Mouse (Mus musculus): ENCODE measurements around the gene Nsun2. TPM values are rescaled to one million over a fixed set of nuclear protein-coding genes. Genes with fewer than 3 reads are reported as not detected.
"Not testable (repeated sequence)": the region's sequence is repeated elsewhere in the genome, so short reads cannot be mapped to it uniquely, and the experiment has no call there.

Nsun2 gene
- polyA plus RNA-seq, 1 experiment from 2014 or later = 78.5 TPM

- Histone ChIP-seq H3K4me3 (ENCODE audit: low read depth, low read length) (no peak overlapping the region), H3K9ac (ENCODE audit: low read depth, low read length) (no peak overlapping the region), H3K27ac (ENCODE audit: low read depth, low read length) (no peak overlapping the region), H3K27me3 (ENCODE audit: control insufficient read depth, insufficient read depth, low read length) (no peaks in the 10 kb centered on the region), H3K4me2 (no peak overlapping the region), H3K36me3 (ENCODE audit: control insufficient read depth, insufficient read depth, low read length) (peaks cover 46% of the 10 kb centered on the region), H3K9me3 (replicated peaks; ENCODE audit: control insufficient read depth, low read length) (no peaks in the 10 kb centered on the region), H3K4me1 (ENCODE audit: control insufficient read depth, insufficient read depth, low read length) (no peaks in the 10 kb centered on the region)
- ATAC-seq (replicated peaks; ENCODE audit: insufficient number of reproducible peaks, low FRiP score, low TSS enrichment) = no peak
- WGBS (ENCODE audit: insufficient replicate concordance) = 87% methylated on average over 2 of the region's 2 CpGs
Measured at GRCm38 (mm10) chr13:69633988-69634387, 100.4 kb downstream of the Nsun2 start.

GRCm38 (mm10) chr13:69635836-69636235 lies 102.3 kb downstream of the Nsun2 start:
- peaks cover 42% of the 10 kb centered on the region for H3K36me3 ChIP-seq (ENCODE audit: control insufficient read depth, insufficient read depth, low read length)
- ATAC-seq (replicated peaks; ENCODE audit: insufficient number of reproducible peaks, low FRiP score, low TSS enrichment); H3K27me3 ChIP-seq (ENCODE audit: control insufficient read depth, insufficient read depth, low read length); H3K9ac ChIP-seq (ENCODE audit: low read depth, low read length); H3K4me2 ChIP-seq; H3K9me3 ChIP-seq (replicated peaks; ENCODE audit: control insufficient read depth, low read length); H3K4me3 ChIP-seq (ENCODE audit: low read depth, low read length); H3K4me1 ChIP-seq (ENCODE audit: control insufficient read depth, insufficient read depth, low read length); H3K27ac ChIP-seq (ENCODE audit: low read depth, low read length): not testable (repeated sequence)
- 90% methylated on average over 7 of the region's 7 CpGs for WGBS (ENCODE audit: insufficient replicate concordance)

GRCm38 (mm10) chr13:69636375-69636774 lies 102.8 kb downstream of the Nsun2 start:
- H3K9me3 ChIP-seq (replicated peaks; ENCODE audit: control insufficient read depth, low read length) = no peaks in the 10 kb centered on the region
- ATAC-seq (replicated peaks; ENCODE audit: insufficient number of reproducible peaks, low FRiP score, low TSS enrichment) = no peak
- H3K4me2 ChIP-seq = no peak overlapping the region
- WGBS (ENCODE audit: insufficient replicate concordance) = 83% methylated on average over 3 of the region's 3 CpGs
- H3K27me3 ChIP-seq (ENCODE audit: control insufficient read depth, insufficient read depth, low read length) = no peaks in the 10 kb centered on the region
- H3K4me3 ChIP-seq (ENCODE audit: low read depth, low read length) = no peak overlapping the region
- no peak overlapping the region for H3K27ac ChIP-seq (ENCODE audit: low read depth, low read length)
- H3K4me1 ChIP-seq (ENCODE audit: control insufficient read depth, insufficient read depth, low read length) = no peaks in the 10 kb centered on the region
- no peak overlapping the region for H3K9ac ChIP-seq (ENCODE audit: low read depth, low read length)
- peaks cover 38% of the 10 kb centered on the region for H3K36me3 ChIP-seq (ENCODE audit: control insufficient read depth, insufficient read depth, low read length)

DNA sequence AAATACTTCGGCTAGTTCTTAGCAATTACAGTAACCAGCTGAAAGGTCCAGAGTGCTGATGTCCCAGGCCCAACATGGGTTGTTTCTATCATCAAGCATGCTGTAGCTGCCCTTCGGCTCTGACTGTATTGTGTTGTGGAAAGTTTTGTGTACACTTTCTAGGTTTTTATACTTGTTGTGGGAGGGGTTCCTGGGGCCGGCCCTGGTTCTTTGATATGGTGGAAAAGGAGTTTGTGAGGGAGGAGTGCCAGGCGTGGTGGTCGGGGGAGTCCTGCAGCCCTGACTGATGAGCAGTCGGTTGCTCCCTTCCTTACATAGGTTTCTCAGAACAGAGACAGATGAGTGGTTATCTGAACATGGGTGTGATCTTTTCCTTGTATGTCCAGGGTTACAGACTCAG lies 103.3 kb downstream of the Nsun2 start:
- H3K36me3 ChIP-seq (ENCODE audit: control insufficient read depth, insufficient read depth, low read length) = peaks cover 34% of the 10 kb centered on the region

GRCm38 (mm10) chr13:69637657-69638056 lies 104.1 kb downstream of the Nsun2 start:
- Histone ChIP-seq H3K27me3 (ENCODE audit: control insufficient read depth, insufficient read depth, low read length) (no peaks in the 10 kb centered on the region), H3K4me2 (no peak overlapping the region), H3K4me1 (ENCODE audit: control insufficient read depth, insufficient read depth, low read length) (no peaks in the 10 kb centered on the region), H3K9me3 (replicated peaks; ENCODE audit: control insufficient read depth, low read length) (no peaks in the 10 kb centered on the region), H3K4me3 (ENCODE audit: low read depth, low read length) (no peak overlapping the region), H3K9ac (ENCODE audit: low read depth, low read length) (no peak overlapping the region), H3K36me3 (ENCODE audit: control insufficient read depth, insufficient read depth, low read length) (peaks cover 30% of the 10 kb centered on the region), H3K27ac (ENCODE audit: low read depth, low read length) (no peak overlapping the region)
- ATAC-seq (replicated peaks; ENCODE audit: insufficient number of reproducible peaks, low FRiP score, low TSS enrichment) = no peak
- WGBS (ENCODE audit: insufficient replicate concordance) = 90% methylated on average over 9 of the region's 9 CpGs

More for the DNA sequence above, 103.3 kb downstream of the Nsun2 start:
- no peak overlapping the region for H3K4me3 ChIP-seq (ENCODE audit: low read depth, low read length)
- H3K4me2 ChIP-seq = no peak overlapping the region
- no peak overlapping the region for H3K27ac ChIP-seq (ENCODE audit: low read depth, low read length)
- no peaks in the 10 kb centered on the region for H3K9me3 ChIP-seq (replicated peaks; ENCODE audit: control insufficient read depth, low read length)
- ATAC-seq (replicated peaks; ENCODE audit: insufficient number of reproducible peaks, low FRiP score, low TSS enrichment) = no peak
- H3K9ac ChIP-seq (ENCODE audit: low read depth, low read length) = no peak overlapping the region
- WGBS (ENCODE audit: insufficient replicate concordance) = 79% methylated on average over 6 of the region's 6 CpGs
- no peaks in the 10 kb centered on the region for H3K4me1 ChIP-seq (ENCODE audit: control insufficient read depth, insufficient read depth, low read length)
- no peaks in the 10 kb centered on the region for H3K27me3 ChIP-seq (ENCODE audit: control insufficient read depth, insufficient read depth, low read length)

- Histone ChIP-seq H3K9me3 (replicated peaks; ENCODE audit: control insufficient read depth, low read length) (no peaks in the 10 kb centered on the region), H3K9ac (ENCODE audit: low read depth, low read length) (no peak overlapping the region), H3K36me3 (ENCODE audit: control insufficient read depth, insufficient read depth, low read length) (peaks cover 28% of the 10 kb centered on the region), H3K4me1 (ENCODE audit: control insufficient read depth, insufficient read depth, low read length) (no peaks in the 10 kb centered on the region), H3K4me3 (ENCODE audit: low read depth, low read length) (no peak overlapping the region), H3K4me2 (no peak overlapping the region), H3K27ac (ENCODE audit: low read depth, low read length) (no peak overlapping the region), H3K27me3 (ENCODE audit: control insufficient read depth, insufficient read depth, low read length) (no peaks in the 10 kb centered on the region)
- no peak for ATAC-seq (replicated peaks; ENCODE audit: insufficient number of reproducible peaks, low FRiP score, low TSS enrichment)
- WGBS (ENCODE audit: insufficient replicate concordance) = 85% methylated on average over 6 of the region's 6 CpGs
Measured at GRCm38 (mm10) chr13:69638108-69638626, 104.6 kb downstream of the Nsun2 start.

- Histone ChIP-seq H3K9me3 (replicated peaks; ENCODE audit: control insufficient read depth, low read length) (no peaks in the 10 kb centered on the region), H3K9ac (ENCODE audit: low read depth, low read length) (no peak overlapping the region), H3K27ac (ENCODE audit: low read depth, low read length) (no peak overlapping the region), H3K4me2 (no peak overlapping the region), H3K4me1 (ENCODE audit: control insufficient read depth, insufficient read depth, low read length) (no peaks in the 10 kb centered on the region), H3K4me3 (ENCODE audit: low read depth, low read length) (no peak overlapping the region), H3K27me3 (ENCODE audit: control insufficient read depth, insufficient read depth, low read length) (no peaks in the 10 kb centered on the region), H3K36me3 (ENCODE audit: control insufficient read depth, insufficient read depth, low read length) (peaks cover 20% of the 10 kb centered on the region)
- 90% methylated on average over 5 of the region's 5 CpGs for WGBS (ENCODE audit: insufficient replicate concordance)
- ATAC-seq (replicated peaks; ENCODE audit: insufficient number of reproducible peaks, low FRiP score, low TSS enrichment) = no peak
Measured at GRCm38 (mm10) chr13:69639251-69639650, 105.7 kb downstream of the Nsun2 start.

- H3K4me1 ChIP-seq (ENCODE audit: control insufficient read depth, insufficient read depth, low read length) = no peaks in the 10 kb centered on the region
- H3K9ac ChIP-seq (ENCODE audit: low read depth, low read length) = no peak overlapping the region
- H3K27ac ChIP-seq (ENCODE audit: low read depth, low read length) = no peak overlapping the region
- peaks cover 11% of the 10 kb centered on the region for H3K36me3 ChIP-seq (ENCODE audit: control insufficient read depth, insufficient read depth, low read length)
- H3K4me2 ChIP-seq = no peak overlapping the region
- 85% methylated on average over 4 of the region's 4 CpGs for WGBS (ENCODE audit: insufficient replicate concordance)
- H3K4me3 ChIP-seq (ENCODE audit: low read depth, low read length) = no peak overlapping the region
- no peaks in the 10 kb centered on the region for H3K27me3 ChIP-seq (ENCODE audit: control insufficient read depth, insufficient read depth, low read length)
- H3K9me3 ChIP-seq (replicated peaks; ENCODE audit: control insufficient read depth, low read length) = no peaks in the 10 kb centered on the region
- ATAC-seq (replicated peaks; ENCODE audit: insufficient number of reproducible peaks, low FRiP score, low TSS enrichment) = no peak
Measured at GRCm38 (mm10) chr13:69640126-69640525, 106.6 kb downstream of the Nsun2 start.

GRCm38 (mm10) chr13:69640541-69640940 lies 107.0 kb downstream of the Nsun2 start:
- no peak for ATAC-seq (replicated peaks; ENCODE audit: insufficient number of reproducible peaks, low FRiP score, low TSS enrichment)
- no peak overlapping the region for H3K4me2 ChIP-seq
- H3K27ac ChIP-seq (ENCODE audit: low read depth, low read length) = no peak overlapping the region
- H3K4me3 ChIP-seq (ENCODE audit: low read depth, low read length) = no peak overlapping the region
- peaks cover 7% of the 10 kb centered on the region for H3K36me3 ChIP-seq (ENCODE audit: control insufficient read depth, insufficient read depth, low read length)
- no peak overlapping the region for H3K9ac ChIP-seq (ENCODE audit: low read depth, low read length)
- no peaks in the 10 kb centered on the region for H3K27me3 ChIP-seq (ENCODE audit: control insufficient read depth, insufficient read depth, low read length)
- H3K9me3 ChIP-seq (replicated peaks; ENCODE audit: control insufficient read depth, low read length) = no peaks in the 10 kb centered on the region
- WGBS (ENCODE audit: insufficient replicate concordance) = 83% methylated on average over 4 of the region's 4 CpGs
- H3K4me1 ChIP-seq (ENCODE audit: control insufficient read depth, insufficient read depth, low read length) = no peaks in the 10 kb centered on the region
